Mouse (Mus musculus) embryo, embryonic 11.5 days (tissue): ENCODE measurements around the gene Zfp382.
A peak's percentile ranks its signal among the peaks of the same experiment; 100 is the strongest.
"Not testable (repeated sequence)": the region's sequence is repeated elsewhere in the genome, so short reads cannot be mapped to it uniquely, and the experiment has no call there.

Experiments used
- DNase-seq: peaks from one replicate; pipeline ENCODE4 v3.0.0-alpha.2; 2012; ENCODE audit warnings: low read depth, low spot score

The Zfp382 gene

DNA sequence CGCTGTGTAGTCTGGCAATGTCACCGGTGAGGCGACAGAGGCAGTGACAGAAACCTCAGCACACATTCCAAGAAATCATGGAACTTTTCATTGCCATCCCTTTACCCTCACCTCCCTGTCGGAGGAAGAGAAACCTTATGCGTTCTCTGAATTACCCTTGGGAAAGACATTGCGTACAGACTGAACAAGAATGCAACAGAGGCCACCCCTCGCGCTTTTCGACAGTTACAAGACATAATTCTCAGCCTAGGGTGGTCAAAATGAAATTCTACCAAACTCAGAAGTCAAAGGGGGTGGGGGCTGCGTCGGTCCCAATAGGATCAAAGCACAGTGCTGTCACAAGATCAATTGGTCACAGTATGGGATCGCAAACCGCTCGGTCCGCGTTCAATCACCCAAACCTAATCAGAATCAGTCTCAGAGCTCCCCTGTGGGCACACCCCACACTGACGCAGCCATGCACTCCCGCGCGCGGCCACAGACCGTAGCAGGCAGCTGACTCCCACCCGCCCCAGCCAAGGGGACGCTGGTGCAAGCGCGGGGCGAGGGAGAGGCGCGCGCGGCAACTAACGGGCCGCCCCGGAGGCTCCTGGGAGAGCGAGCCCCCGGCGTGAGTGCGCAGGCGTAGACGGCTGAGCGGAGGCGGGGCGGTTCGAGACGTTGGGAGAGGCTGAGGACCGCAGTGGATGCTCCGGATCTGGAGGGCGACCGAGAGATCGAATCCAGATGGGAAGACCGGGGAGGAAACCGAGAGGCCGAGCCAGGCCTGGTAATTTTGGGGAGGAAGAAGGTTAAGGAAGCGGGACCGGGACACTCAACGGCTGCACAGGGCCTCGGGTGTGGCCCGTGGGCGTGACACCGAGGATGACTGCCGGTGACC, at the start of gene Zfp382:
TSS of gene Zfp382 (plus strand) at position 635 of the 880 bp plus-strand sequence.
- peak; percentile 86 for DNase-seq

DNA sequence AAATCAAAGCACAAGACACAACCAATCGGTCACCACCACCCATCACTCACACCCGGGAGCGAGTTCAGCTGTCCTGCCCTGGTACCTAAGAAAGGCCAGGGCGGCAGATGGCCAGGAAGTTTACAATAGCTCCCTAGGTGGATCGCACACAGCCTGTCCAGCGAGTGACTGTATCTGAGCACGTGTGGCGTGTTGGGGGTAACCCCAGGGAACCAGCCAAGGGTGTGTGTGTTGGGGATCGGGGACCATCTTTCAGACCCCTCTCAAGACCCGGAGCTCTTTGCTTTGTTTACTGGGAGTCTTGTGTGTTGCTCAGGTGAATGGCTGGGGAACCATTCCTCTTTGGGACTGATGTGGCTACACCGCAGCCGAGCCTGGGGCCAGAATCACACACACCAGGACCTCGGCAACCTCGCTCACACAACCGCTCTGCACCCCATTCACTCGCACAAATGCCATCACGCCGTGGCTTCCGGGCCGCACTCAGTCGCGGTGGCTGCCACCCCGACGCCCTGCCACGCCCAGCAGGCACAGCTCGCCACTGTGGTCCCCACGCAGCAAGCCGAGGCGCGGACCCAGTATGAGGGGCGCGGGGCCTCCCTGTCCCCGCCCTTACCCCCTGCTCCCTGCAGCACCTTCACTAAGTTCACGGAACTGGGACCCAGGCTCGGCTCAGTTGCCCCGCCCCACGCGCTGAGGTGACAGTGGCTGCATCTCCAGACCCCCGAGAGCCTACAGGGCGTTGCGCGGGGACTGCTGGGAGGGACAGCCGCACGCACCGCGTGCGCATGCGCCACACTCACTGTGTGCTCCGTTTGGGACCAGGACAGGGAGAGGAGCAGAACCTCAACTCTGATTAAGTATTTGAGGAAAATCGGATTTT, 49.4 kb upstream of the Zfp382 start, which contains the start of gene Zfp82:
TSS of gene Zfp82 (minus strand) at position 755 of the 883 bp plus-strand sequence.
- DNase-seq, result peak; percentile 81

DNA sequence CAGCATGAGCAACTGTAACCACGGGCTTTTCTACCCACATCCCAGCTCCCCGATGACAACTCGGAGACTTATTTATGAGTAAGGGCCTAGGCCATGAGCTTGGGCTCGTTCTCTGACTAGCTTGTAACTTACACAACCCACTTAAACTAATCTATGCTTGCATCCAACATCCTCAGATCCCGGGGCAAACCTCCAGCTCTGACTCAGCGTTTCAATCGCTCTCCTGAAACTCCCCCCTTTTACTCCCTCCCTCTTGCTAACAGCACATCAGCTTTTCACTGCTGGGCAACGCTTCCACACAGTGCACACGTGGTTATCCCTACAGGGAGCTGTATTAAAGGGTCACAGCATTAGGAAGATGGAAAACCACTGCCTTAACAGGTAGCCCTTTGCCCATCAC, 35.2 kb upstream of the Zfp382 start:
- DNase-seq, result no peak

DNA sequence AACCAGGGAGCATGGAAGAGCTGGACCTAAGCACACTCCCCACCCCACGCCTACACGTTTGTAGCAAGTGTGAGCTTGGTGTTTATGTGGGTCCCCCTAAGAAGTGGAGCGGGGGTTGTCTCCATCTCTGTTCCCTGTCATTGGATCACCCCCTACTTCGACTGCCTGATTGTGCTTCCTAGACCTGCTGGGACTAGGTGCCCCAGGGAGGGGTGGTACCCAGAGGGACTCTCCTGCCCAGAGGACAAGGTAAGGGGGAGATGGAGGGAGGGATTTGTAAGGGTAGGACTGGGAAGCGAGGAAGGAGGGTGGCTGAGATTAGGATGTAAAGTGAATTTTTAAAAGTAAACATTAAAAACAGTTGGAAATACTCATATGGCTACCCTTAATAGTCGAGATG, 32.3 kb upstream of the Zfp382 start:
- no peak for DNase-seq

DNA sequence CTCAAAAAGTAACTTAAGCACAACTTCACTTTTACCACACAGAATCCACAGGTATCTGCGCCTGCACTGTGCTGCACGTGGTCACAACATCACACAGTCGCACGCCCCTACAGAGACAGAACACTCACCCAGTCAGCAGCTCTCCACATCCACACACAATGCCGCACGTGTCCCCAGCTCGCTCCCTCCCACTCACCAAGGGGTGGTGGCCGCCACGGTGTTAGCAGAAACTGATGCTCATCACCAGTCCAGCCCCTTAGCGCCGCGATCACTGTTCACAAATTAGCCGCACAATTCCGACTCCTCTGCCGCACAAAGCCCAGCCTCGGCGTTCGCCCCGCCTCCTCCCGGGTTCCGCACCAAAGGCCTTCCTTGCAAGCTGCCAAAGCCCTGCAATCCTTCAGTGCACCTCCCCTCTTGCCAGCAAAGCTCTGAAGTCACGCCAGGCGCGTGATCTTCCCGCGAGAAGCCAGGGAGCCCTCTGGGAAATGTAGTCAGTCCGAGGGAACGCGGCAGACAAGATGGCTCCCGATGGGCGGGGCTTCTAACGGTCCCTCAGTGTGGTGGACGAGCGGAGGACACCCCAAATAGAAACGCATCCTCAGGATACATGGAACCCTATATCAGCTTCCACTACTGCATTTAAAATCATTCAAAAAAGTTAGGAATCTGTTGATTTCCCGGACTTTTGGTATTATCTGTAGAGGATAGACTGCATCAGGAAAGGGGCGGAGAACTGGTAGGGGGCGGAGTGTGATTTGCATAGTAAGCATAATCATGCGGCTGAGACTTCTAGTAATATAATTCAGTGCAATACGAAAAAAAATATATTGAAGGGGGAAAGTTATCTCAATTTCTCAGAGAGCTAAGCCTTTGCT, 31.4 kb upstream of the Zfp382 start, which contains the start of the genes Gm26920 and Zfp566:
TSS of gene Gm26920 (minus strand) at position 319 of the 878 bp plus-strand sequence.
TSS of gene Zfp566 (minus strand) at position 436 of the 878 bp plus-strand sequence.
- DNase-seq, result peak; percentile 98

DNA sequence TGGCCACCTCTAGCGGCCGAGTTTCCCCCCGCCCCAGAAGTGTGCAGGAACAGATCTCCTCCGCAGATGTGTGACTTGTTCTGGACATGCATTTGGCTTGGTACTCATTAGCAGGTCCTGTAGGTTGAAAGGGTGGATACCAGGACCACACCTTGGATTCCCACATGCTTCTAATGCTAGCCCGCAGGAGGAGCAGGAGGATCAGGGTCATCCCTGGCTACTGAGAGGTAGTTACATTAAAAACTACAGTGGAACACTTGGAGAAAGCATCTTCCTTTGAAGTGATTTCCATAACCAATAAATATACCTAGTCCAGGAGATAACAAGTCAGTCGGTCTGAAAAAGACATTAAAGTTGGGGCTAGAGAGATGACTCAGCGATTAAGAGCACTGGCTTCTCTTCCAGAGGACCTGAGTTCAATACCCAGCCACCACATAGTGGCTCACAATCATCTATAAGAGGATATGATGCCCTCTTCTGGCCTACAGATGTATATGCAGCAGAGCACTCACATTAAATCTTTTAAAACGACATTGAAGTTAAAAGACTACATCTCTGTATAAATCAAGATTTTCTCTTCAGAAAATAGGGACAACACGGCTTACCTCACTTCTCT, 30.7 kb upstream of the Zfp382 start:
- DNase-seq, result no peak

DNA sequence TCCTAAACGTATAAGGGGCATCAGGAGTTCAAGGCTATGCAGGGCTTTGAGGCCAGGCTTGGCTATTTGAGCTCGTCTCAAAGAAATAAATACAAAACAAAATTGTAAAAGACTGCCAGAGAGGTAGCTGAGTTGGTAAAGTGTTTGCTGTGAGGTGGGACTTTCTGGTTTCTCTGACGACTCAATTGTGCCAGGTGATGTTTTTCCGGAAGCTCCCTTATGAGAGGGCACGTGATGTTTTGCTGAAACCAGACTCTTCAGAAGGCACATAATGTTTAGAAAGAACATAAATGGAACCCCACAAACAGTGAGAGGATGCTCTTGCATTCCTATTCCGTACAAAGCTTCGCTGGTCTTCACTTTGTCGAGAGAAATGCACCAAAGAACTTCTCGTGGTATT, 29.1 kb upstream of the Zfp382 start:
- DNase-seq, result no peak

DNA sequence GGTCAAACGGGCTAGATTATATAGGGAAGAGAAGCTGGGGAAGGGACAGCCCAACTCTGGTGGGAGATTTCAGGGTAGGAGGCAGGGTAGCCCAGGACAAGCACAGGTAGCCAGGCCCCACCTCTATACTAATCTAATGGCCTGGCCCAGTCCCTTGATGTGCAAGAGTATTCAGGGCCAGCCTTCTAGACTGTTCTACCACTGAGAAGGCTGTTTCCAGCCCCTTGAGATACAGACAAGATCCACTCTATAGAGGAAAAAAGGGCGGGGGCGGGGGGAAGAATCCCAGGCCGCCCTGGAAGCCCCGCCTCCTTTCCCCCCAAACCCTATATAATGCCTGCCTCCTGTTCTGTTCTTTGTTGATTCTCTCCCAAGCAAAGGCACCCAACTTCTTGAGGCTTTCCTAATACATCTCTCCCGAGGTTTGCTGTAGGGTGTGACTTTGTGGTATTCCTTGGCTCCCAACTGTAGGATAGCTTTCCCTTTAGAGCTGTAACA, 27.8 kb upstream of the Zfp382 start:
- DNase-seq, result no peak

DNA sequence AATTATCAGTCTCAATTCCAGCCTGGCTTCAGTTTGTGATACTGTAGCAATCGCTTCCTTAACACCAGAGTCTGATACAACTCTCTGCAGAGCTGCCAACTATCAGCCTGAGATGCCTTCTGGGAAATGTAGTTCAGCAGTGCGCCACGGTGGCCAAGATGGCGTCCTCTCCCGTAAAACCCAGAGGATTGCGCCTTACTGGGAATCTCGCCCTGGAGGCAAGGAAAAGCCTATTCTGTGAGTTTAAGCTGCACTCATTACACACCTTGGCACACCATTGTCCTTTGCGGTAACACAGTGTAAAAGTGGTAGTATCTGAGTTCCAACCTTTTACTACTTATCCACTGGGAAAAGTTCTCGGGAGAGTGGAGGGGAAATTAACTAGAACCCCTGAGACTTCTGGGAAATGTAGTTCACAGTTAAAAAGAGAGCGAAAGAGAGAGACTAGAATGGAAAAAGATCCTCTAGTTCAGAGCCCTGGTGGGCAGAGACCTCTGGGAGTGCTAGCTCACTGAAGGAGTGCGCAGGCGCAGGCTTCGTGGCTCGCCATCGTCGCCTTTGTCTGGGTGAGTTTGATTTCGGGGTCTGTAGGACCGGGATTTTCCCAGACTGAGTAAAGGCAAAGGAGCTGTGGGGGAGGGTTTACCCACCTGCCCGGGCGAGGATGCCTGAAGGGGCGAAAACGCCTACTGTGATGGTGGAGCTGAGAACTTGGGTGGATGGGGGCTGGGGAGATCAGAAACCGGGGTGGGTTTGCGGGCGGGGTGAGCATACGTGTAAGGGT, 26.9 kb upstream of the Zfp382 start, which contains the start of gene Zfp260:
TSS of gene Zfp260 (plus strand) at position 132 of the 784 bp plus-strand sequence.
- peak; percentile 91 for DNase-seq

DNA sequence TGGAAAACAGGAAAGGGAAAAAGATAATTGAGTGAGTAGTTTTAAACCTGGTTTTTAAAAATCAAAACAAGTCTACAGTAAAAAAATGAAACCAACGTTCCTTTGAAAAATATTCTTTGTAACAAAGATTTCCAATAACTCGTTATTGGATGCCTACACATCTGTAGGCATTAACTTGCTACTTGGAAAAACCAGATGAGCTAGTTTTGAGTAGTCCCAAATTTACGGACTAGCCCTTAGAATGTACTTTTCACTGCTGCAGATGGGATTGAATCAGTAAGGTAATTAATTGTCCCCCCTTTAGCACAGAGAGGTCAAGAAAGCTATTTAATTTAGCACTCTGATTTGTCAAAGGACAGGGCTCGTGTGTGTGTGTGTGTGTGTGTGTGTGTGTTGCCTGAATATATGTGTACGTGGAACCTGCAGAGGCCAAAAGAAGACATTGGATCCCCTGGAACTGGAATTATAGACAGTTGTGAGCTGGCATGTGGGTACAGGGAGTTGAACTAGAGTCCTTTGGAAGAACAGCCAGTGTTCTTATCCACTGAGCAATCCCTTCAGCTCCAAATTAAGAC, 26.1 kb upstream of the Zfp382 start:
- no peak for DNase-seq

DNA sequence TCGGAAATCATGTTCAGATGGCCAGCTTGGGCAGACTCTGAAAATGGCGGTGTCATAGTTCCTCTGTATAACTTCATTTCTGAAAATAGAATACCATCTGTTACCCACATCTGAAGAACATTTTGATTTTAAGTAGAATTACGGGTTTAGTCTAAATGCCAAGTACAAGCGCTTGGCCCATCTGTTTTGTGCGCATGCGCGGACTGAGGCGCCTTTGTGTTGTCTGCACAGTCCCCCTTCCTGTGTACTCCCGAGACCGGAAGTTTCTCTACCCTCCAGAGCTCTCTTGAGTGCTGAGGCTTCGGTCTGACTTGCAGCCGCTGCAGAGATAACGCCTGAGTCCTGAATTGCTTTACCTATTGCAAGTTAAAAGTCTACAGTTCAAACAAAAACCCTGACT, 22.4 kb upstream of the Zfp382 start:
- DNase-seq, result no peak

DNA sequence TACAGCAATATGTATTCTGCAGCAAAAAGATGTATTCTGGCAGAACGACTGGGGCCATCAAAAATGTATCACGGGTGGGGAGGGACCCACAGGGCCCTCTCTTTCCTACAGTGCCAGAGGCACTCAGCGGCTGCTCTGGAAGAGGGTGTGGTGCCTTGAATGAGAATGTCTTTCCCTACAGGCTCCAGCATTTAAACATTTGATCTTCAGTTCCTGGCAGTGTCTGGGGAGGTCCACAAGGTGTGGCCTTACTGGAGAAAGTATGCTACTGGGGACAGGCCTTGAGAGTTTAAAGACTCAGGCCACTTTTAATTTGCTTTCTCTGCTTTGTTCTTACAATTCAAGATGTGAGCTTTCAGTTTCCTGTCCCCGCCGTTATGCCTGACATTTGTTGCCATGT, 5.7 kb upstream of the Zfp382 start:
- DNase-seq, result no peak

DNA sequence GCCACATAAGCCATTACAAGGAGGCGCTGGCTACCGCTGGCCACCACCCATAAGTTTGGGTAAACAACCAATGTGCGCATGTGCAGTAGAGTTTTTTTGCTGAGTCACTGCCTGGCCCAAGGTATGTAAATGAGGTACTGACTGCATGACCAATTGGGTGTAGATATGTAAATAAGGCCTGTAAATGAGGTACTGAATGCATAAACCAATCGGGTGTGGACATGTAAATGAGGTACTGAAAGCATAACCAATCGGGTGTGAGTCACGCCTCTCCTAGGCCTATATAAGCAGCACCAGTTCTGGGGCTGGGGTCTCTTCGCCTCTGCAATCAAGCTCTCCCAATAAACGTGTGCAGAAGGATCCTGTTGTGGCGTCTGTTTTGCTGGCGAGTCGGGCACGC, 3.8 kb upstream of the Zfp382 start:
- DNase-seq, result not testable (repeated sequence)

DNA sequence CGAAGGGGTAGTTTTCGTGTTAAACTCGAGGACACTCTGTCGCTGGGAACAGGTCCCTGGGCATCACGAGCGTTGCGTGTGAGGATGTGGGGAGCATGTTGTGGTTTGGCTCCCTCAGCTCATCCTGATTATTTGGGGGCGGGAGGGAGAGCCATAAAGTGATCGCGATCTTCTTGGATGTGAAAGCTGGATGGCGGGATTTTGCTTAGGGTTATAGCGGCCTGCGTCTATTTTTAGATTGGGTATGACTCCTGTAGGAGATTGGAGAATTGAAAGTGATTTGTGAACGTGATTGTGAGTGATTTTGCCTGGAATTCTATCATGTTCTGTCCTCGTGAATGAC, 417 bp downstream of the Zfp382 start:
- DNase-seq, result peak; percentile 22

DNA sequence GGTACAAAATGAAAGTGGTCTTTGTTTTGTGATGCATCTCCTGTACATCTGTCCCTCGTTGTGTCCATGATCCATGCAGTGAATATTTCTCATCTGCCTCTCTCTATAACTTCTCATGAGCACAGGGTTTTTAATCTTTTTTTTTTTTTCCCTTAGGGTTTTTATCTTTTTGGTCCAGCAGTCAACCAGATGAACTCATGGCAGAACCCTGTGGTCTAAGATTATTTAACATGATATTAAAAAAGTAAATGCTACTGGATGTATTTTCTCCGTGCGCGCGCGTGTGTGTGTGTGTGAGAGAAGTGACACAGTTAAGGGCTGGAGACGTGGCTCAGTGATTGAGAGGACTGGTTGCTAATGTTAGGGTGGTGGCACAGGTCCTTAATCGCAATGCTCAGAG, 8.2 kb downstream of the Zfp382 start:
- no peak for DNase-seq

DNA sequence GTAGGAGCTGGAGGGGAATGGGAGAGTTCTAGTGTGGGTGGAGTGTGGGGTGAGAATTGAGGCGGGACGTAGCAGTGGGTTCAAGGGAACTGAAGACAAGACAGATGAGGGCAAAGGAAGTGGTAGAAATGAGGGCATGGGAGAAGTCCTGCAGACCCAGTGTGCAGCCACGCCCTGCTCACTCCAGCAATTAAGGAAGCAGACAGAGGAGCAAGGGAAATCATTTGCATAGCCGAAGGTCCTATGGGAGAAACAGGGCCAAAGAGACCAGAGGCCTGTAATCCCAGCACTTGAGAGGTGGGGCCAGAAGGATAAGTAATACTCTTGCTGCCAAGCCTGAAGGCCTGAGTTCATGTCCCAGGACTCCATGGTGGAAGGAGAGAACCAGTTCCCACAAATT, 10.7 kb downstream of the Zfp382 start:
- no peak for DNase-seq

DNA sequence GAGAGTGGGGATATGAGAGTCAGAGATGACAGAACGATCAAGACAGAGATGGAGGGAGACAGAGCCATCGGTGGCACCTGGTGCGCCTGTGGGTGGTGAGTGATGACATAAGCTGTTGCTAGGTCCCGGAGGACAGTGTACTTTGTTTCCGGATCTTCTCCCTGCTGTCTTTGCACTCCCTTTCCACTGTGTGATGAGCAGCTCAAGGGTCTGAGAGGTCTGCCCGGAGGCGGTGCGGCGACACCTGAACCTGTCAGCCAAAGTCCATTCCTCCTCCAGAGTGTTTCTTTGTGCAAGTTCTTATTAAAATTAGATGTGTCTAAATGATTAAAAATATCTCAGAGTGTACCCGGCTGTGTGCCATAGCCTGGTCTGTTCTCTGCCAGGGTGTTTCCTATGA, 15.1 kb downstream of the Zfp382 start:
- no peak for DNase-seq

DNA sequence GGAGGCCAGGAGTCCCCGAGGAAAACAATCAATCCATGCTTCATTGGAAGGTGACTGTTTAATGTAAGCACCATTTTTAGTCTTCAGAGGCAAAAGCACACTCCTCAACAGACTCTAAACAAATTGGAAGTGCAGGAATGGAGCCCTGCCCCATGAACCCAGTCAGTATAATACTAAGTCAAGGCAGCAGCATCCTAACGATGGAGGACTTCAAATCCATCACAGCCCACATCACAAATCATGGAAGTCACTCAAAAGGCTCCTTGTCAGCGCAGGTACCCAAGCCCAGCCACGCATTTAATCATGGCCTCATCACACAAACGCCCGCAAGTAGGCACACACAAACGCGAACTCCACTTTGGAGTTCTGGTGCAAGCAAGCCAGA, 21.4 kb downstream of the Zfp382 start:
- DNase-seq, result no peak

DNA sequence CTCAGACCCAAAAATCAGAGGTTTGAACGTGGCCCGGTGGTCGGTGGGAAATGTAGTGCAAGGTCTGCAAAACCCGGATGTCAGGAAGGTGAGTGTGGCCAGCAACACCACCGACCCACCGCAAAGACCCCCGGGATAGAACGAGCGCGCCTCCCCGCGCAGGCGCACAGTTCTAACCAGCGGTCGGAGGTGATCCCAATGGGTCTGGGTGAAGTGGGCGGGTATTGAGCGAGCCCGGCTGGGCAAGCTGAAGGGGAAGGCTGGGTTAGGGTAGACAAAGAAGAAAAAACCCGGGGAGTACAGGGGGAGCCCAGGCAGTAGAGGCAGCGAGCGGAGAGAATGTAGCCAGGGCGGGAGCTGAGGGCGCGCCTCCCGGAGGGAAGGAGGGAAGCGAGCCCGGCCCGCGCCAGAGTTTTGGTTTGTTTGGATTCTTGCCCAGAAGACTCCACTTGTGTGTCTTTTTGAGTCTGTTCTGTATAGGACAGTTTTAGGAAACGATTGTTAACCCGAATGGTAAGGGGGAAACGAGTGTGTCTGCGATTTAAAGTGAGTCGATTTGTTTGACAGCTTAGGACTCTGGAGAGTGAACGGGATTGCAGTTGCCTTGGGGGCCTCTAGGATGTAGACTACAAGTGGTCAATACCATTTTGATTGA, 21.9 kb downstream of the Zfp382 start:
- peak; percentile 79 for DNase-seq
